21 mouse cellular contexts compared by ENCODE assay signal in genomic region chr16:36999366-36999972, GRCm38 (mm10). TPM values are rescaled to one million over a fixed set of nuclear protein-coding genes. Genes with fewer than 3 reads are reported as not detected.
DNase-seq lines count a peak whose midpoint lies in the region; ATAC-seq and TF ChIP-seq lines count a peak whose summit lies in the region.
"Had no signal": no experiment of that assay in that cellular context is flagged by ENCODE, and none has a peak within 500 bp of the region (broad histone marks: within the 10 kb centered on the region; RNA-seq: fewer than 3 reads in every experiment).

No protein-coding gene starts in this region.

- H3K27me3 ChIP-seq in cerebellum, adult 2 months (ENCODE audit: control insufficient read depth, insufficient read depth, low read length), result no peaks in the 10 kb centered on the region

- DNase-seq in heart, adult 11 months, result peak; percentile 91
- DNase-seq in heart, postnatal 14 days, result no peak
- DNase-seq in cerebellum, adult 2 months, result peak; percentile 73 to 87
- peak; percentile 70 to 73 for DNase-seq in cerebellum, postnatal 36 days
- no peak for DNase-seq in ovary, postnatal 10 days (ENCODE audit: low spot score)
- no peak for DNase-seq in testis, postnatal 10 days (ENCODE audit: low spot score)
- DNase-seq: adrenal gland, postnatal 10 days; embryo, embryonic 11 days; gastrocnemius, postnatal 36 days; heart, postnatal 10 days; lung, adult 18-20 months; thymus, postnatal 14 days had no signal

- TF ChIP-seq CTCF in cerebellum, adult 2 months (IDR thresholded peaks at IDR 0.05; ENCODE audit: borderline replicate concordance, insufficient read depth, low read depth, low read length), result no peak

- H3K27ac ChIP-seq in cerebellum, adult 2 months (ENCODE audit: insufficient read depth, low read length), result no peak overlapping the region
- H3K27ac ChIP-seq: hindbrain, embryonic 14.5 days; kidney, postnatal 0 days had no signal

- intact Hi-C loops in heart, postnatal 14 days (cut with DNase I), result no loop called here

- WGBS in cerebellum, adult 2 months, result 39% methylated on average over 9 of the region's 9 CpGs

- H3K4me3 ChIP-seq in cerebellum, adult 2 months (replicated peaks; ENCODE audit: insufficient read depth, low read depth, low read length), result no peak overlapping the region

- no peak for TF ChIP-seq POLR2A in cerebellum, adult 2 months (IDR thresholded peaks at IDR 0.05; ENCODE audit: borderline replicate concordance, insufficient read depth, low read length)

- no peaks in the 10 kb centered on the region for H3K4me1 ChIP-seq in cerebellum, adult 2 months (ENCODE audit: control insufficient read depth, insufficient read depth, low read length)

- peak; percentile 90 for ATAC-seq in megakaryocyte progenitor cell, adult 5-6 weeks (replicated peaks; ENCODE audit: poor library complexity)
- ATAC-seq: activated CD4-positive, CD25-positive, alpha-beta regulatory T cell, adult 4 months; CD4-positive, CD25-positive, alpha-beta regulatory T cell, adult 4 months; forebrain, embryonic 16.5 days had no signal

RNA-seq across cellular contexts. Expression of gene Fbxo40, which starts 9.2 kb away (rescaled TPM):
- total RNA-seq in heart, postnatal 14 days (2021), result 100 to 1,000 TPM; 140 to 151 TPM
- polyA plus RNA-seq in cerebellum, adult 2 months (2012; rRNA removed), result 1.1 and 1.9 TPM in 2 replicates
- 0.12 and 0.67 TPM in 2 replicates for total RNA-seq in megakaryocyte progenitor cell, adult 5-6 weeks (2015)
- 0.64 and 2.0 TPM in 2 replicates for total RNA-seq in megakaryocyte progenitor cell, adult 5-6 weeks (2017)
- polyA plus RNA-seq: intestine, embryonic 14.5 days; liver, embryonic 11.5 days; midbrain, embryonic 11.5 days had no signal

RNA-seq across cellular contexts. Expression of gene Polq, which starts 12.1 kb away (rescaled TPM):
- 1 to 10 TPM; 1.3 to 1.9 TPM for total RNA-seq in heart, postnatal 14 days (2021)
- 0.81 and 0.90 TPM in 2 replicates for polyA plus RNA-seq in cerebellum, adult 2 months (2012; rRNA removed)
- total RNA-seq in megakaryocyte progenitor cell, adult 5-6 weeks (2015), result 24.7 and 28.1 TPM in 2 replicates
- 20.7 and 28.6 TPM in 2 replicates for total RNA-seq in megakaryocyte progenitor cell, adult 5-6 weeks (2017)

Comparison
In these comparisons a context has a peak if more than half of its experiments do, and no peak if none do; other contexts are left out.
1. DNase-seq: peak in heart, adult 11 months (single experiment), cerebellum, adult 2 months (2 of 2) and cerebellum, postnatal 36 days (2 of 2); none in heart, postnatal 14 days (0 of 2), ovary, postnatal 10 days (single experiment) and testis, postnatal 10 days (single experiment).
2. RNA of gene Fbxo40, which starts 9.2 kb away (total RNA-seq): 140 to 151 TPM in heart, postnatal 14 days; 0.12 to 2.0 TPM in megakaryocyte progenitor cell, adult 5-6 weeks; every median in the first group is over 10 times any median in the second.
3. RNA of gene Polq, which starts 12.1 kb away (total RNA-seq): 20.7 to 28.6 TPM in megakaryocyte progenitor cell, adult 5-6 weeks; 1.3 to 1.9 TPM in heart, postnatal 14 days; every median in the first group is over 4 times any median in the second.